Mouse (Mus musculus): ENCODE results near the gene Exoc6b. TPM values are rescaled to one million over a fixed set of nuclear protein-coding genes. Genes with fewer than 3 reads are reported as not detected.
A peak's percentile ranks its signal among the peaks of the same experiment; 100 is the strongest.

Gene Exoc6b
- polyA plus RNA-seq, 1 experiment from 2014 or later, result 31.2 TPM

- no peak overlapping the region for H3K9ac ChIP-seq (ENCODE audit: low read length)
- no peaks in the 10 kb centered on the region for H3K9me3 ChIP-seq (replicated peaks; ENCODE audit: control insufficient read depth, low read length)
- no peak overlapping the region for H3K4me2 ChIP-seq (ENCODE audit: low read depth, low read length)
- H3K36me3 ChIP-seq (ENCODE audit: control insufficient read depth, insufficient read depth, low read length), result no peaks in the 10 kb centered on the region
- H3K27me3 ChIP-seq (ENCODE audit: control insufficient read depth, insufficient read depth, low read length), result no peaks in the 10 kb centered on the region
- whole genome bisulfite sequencing, result 53% methylated on average over 2 of the region's 2 CpGs
- peaks cover 8% of the 10 kb centered on the region; the same call in 1 of the 2 replicates for H3K4me1 ChIP-seq (ENCODE audit: control insufficient read depth, insufficient read depth, low read length)
- peak overlapping the region; percentile 29; the same call in 1 of the 2 replicates for H3K27ac ChIP-seq (ENCODE audit: low read length)
- ATAC-seq (ENCODE audit: insufficient read depth, low FRiP score), result no peak
- no peak overlapping the region for H3K4me3 ChIP-seq (replicated peaks; ENCODE audit: low read length)
Measured at GRCm38 (mm10) chr6:84959520-84959919, 109.8 kb downstream of the Exoc6b start.

GRCm38 (mm10) chr6:84951621-84952020 is 117.7 kb downstream of the Exoc6b start:
- Histone ChIP-seq H3K4me2 (ENCODE audit: low read depth, low read length) (no peak overlapping the region), H3K27ac (ENCODE audit: low read length) (no peak overlapping the region), H3K4me3 (replicated peaks; ENCODE audit: low read length) (no peak overlapping the region), H3K4me1 (ENCODE audit: control insufficient read depth, insufficient read depth, low read length) (no peaks in the 10 kb centered on the region), H3K9me3 (replicated peaks; ENCODE audit: control insufficient read depth, low read length) (no peaks in the 10 kb centered on the region), H3K9ac (ENCODE audit: low read length) (no peak overlapping the region), H3K36me3 (ENCODE audit: control insufficient read depth, insufficient read depth, low read length) (no peaks in the 10 kb centered on the region), H3K27me3 (ENCODE audit: control insufficient read depth, insufficient read depth, low read length) (no peaks in the 10 kb centered on the region)
- WGBS, result 56% methylated on average over 1 of the region's 1 CpGs
- ATAC-seq (ENCODE audit: insufficient read depth, low FRiP score), result no peak

GRCm38 (mm10) chr6:84946569-84946968 is 122.7 kb downstream of the Exoc6b start:
- 57% methylated on average over 3 of the region's 3 CpGs for WGBS
- Histone ChIP-seq H3K27me3 (ENCODE audit: control insufficient read depth, insufficient read depth, low read length) (no peaks in the 10 kb centered on the region), H3K9me3 (replicated peaks; ENCODE audit: control insufficient read depth, low read length) (no peaks in the 10 kb centered on the region), H3K4me3 (replicated peaks; ENCODE audit: low read length) (no peak overlapping the region), H3K9ac (ENCODE audit: low read length) (no peak overlapping the region), H3K4me2 (ENCODE audit: low read depth, low read length) (no peak overlapping the region), H3K36me3 (ENCODE audit: control insufficient read depth, insufficient read depth, low read length) (no peaks in the 10 kb centered on the region), H3K27ac (ENCODE audit: low read length) (no peak overlapping the region), H3K4me1 (ENCODE audit: control insufficient read depth, insufficient read depth, low read length) (no peaks in the 10 kb centered on the region)
- ATAC-seq (ENCODE audit: insufficient read depth, low FRiP score), result no peak

GRCm38 (mm10) chr6:84946106-84946505 is 123.2 kb downstream of the Exoc6b start:
- WGBS, result 64% methylated on average over 2 of the region's 2 CpGs

GRCm38 (mm10) chr6:84932953-84933921 is 136.1 kb downstream of the Exoc6b start:
- Histone ChIP-seq H3K4me2 (ENCODE audit: low read depth, low read length) (no peak overlapping the region), H3K36me3 (ENCODE audit: control insufficient read depth, insufficient read depth, low read length) (no peaks in the 10 kb centered on the region), H3K4me1 (ENCODE audit: control insufficient read depth, insufficient read depth, low read length) (peaks cover 6% of the 10 kb centered on the region; the same call in 1 of the 2 replicates), H3K9me3 (replicated peaks; ENCODE audit: control insufficient read depth, low read length) (no peaks in the 10 kb centered on the region), H3K4me3 (replicated peaks; ENCODE audit: low read length) (no peak overlapping the region), H3K9ac (ENCODE audit: low read length) (no peak overlapping the region), H3K27me3 (ENCODE audit: control insufficient read depth, insufficient read depth, low read length) (no peaks in the 10 kb centered on the region), H3K27ac (ENCODE audit: low read length) (no peak overlapping the region)
- no peak for ATAC-seq (ENCODE audit: insufficient read depth, low FRiP score)
- WGBS, result 62% methylated on average over 11 of the region's 11 CpGs

More at GRCm38 (mm10) chr6:84946106-84946505, 123.2 kb downstream of the Exoc6b start:
- Histone ChIP-seq H3K9me3 (replicated peaks; ENCODE audit: control insufficient read depth, low read length) (no peaks in the 10 kb centered on the region), H3K4me2 (ENCODE audit: low read depth, low read length) (no peak overlapping the region), H3K27ac (ENCODE audit: low read length) (no peak overlapping the region), H3K9ac (ENCODE audit: low read length) (no peak overlapping the region), H3K36me3 (ENCODE audit: control insufficient read depth, insufficient read depth, low read length) (no peaks in the 10 kb centered on the region), H3K4me3 (replicated peaks; ENCODE audit: low read length) (no peak overlapping the region), H3K27me3 (ENCODE audit: control insufficient read depth, insufficient read depth, low read length) (no peaks in the 10 kb centered on the region), H3K4me1 (ENCODE audit: control insufficient read depth, insufficient read depth, low read length) (no peaks in the 10 kb centered on the region)
- ATAC-seq (ENCODE audit: insufficient read depth, low FRiP score), result no peak

GRCm38 (mm10) chr6:84931051-84931450 is 138.3 kb downstream of the Exoc6b start:
- no peak overlapping the region for H3K4me3 ChIP-seq (replicated peaks; ENCODE audit: low read length)

GRCm38 (mm10) chr6:84926066-84926465 is 143.2 kb downstream of the Exoc6b start:
- no peak overlapping the region for H3K27ac ChIP-seq (ENCODE audit: low read length)
- 62% methylated on average over 3 of the region's 3 CpGs for WGBS

More at GRCm38 (mm10) chr6:84931051-84931450, 138.3 kb downstream of the Exoc6b start:
- H3K4me1 ChIP-seq (ENCODE audit: control insufficient read depth, insufficient read depth, low read length), result peaks cover 6% of the 10 kb centered on the region; the same call in 1 of the 2 replicates
- 33% methylated on average over 1 of the region's 1 CpGs for WGBS
- H3K36me3 ChIP-seq (ENCODE audit: control insufficient read depth, insufficient read depth, low read length), result no peaks in the 10 kb centered on the region
- no peak overlapping the region for H3K27ac ChIP-seq (ENCODE audit: low read length)
- no peak overlapping the region for H3K4me2 ChIP-seq (ENCODE audit: low read depth, low read length)
- no peaks in the 10 kb centered on the region for H3K9me3 ChIP-seq (replicated peaks; ENCODE audit: control insufficient read depth, low read length)
- no peaks in the 10 kb centered on the region for H3K27me3 ChIP-seq (ENCODE audit: control insufficient read depth, insufficient read depth, low read length)
- no peak for ATAC-seq (ENCODE audit: insufficient read depth, low FRiP score)
- H3K9ac ChIP-seq (ENCODE audit: low read length), result no peak overlapping the region

GRCm38 (mm10) chr6:84923760-84924221 is 145.5 kb downstream of the Exoc6b start:
- ATAC-seq (ENCODE audit: insufficient read depth, low FRiP score), result no peak

More at GRCm38 (mm10) chr6:84926066-84926465, 143.2 kb downstream of the Exoc6b start:
- no peak overlapping the region for H3K4me2 ChIP-seq (ENCODE audit: low read depth, low read length)
- peaks cover 4% of the 10 kb centered on the region; the same call in 1 of the 2 replicates for H3K4me1 ChIP-seq (ENCODE audit: control insufficient read depth, insufficient read depth, low read length)
- no peak overlapping the region for H3K9ac ChIP-seq (ENCODE audit: low read length)
- H3K4me3 ChIP-seq (replicated peaks; ENCODE audit: low read length), result no peak overlapping the region
- H3K9me3 ChIP-seq (replicated peaks; ENCODE audit: control insufficient read depth, low read length), result no peaks in the 10 kb centered on the region
- no peaks in the 10 kb centered on the region for H3K27me3 ChIP-seq (ENCODE audit: control insufficient read depth, insufficient read depth, low read length)
- no peaks in the 10 kb centered on the region for H3K36me3 ChIP-seq (ENCODE audit: control insufficient read depth, insufficient read depth, low read length)
- ATAC-seq (ENCODE audit: insufficient read depth, low FRiP score), result no peak

GRCm38 (mm10) chr6:84916291-84916690 is 153.0 kb downstream of the Exoc6b start:
- Histone ChIP-seq H3K4me1 (ENCODE audit: control insufficient read depth, insufficient read depth, low read length) (no peaks in the 10 kb centered on the region), H3K27me3 (ENCODE audit: control insufficient read depth, insufficient read depth, low read length) (no peaks in the 10 kb centered on the region), H3K4me3 (replicated peaks; ENCODE audit: low read length) (no peak overlapping the region), H3K36me3 (ENCODE audit: control insufficient read depth, insufficient read depth, low read length) (no peaks in the 10 kb centered on the region), H3K9me3 (replicated peaks; ENCODE audit: control insufficient read depth, low read length) (no peaks in the 10 kb centered on the region), H3K9ac (ENCODE audit: low read length) (no peak overlapping the region), H3K4me2 (ENCODE audit: low read depth, low read length) (no peak overlapping the region), H3K27ac (ENCODE audit: low read length) (no peak overlapping the region)
- ATAC-seq (ENCODE audit: insufficient read depth, low FRiP score), result no peak
- 25% methylated on average over 2 of the region's 2 CpGs for WGBS

More at GRCm38 (mm10) chr6:84923760-84924221, 145.5 kb downstream of the Exoc6b start:
- Histone ChIP-seq H3K27me3 (ENCODE audit: control insufficient read depth, insufficient read depth, low read length) (no peaks in the 10 kb centered on the region), H3K9ac (ENCODE audit: low read length) (no peak overlapping the region), H3K27ac (ENCODE audit: low read length) (no peak overlapping the region), H3K36me3 (ENCODE audit: control insufficient read depth, insufficient read depth, low read length) (no peaks in the 10 kb centered on the region), H3K4me1 (ENCODE audit: control insufficient read depth, insufficient read depth, low read length) (peaks cover 4% of the 10 kb centered on the region; the same call in 1 of the 2 replicates), H3K4me3 (replicated peaks; ENCODE audit: low read length) (no peak overlapping the region), H3K4me2 (ENCODE audit: low read depth, low read length) (peak overlapping the region; percentile 17; the same call in 1 of the 2 replicates), H3K9me3 (replicated peaks; ENCODE audit: control insufficient read depth, low read length) (no peaks in the 10 kb centered on the region)
- WGBS, result 42% methylated on average over 12 of the region's 12 CpGs

All from stomach, embryonic 16.5 days (tissue).